Mouse (Mus musculus) G1E (cell line): ENCODE measurements around the gene Acot11. TPM values are rescaled to one million over a fixed set of nuclear protein-coding genes. Genes with fewer than 3 reads are reported as not detected.

Experiments
- ATAC-seq: 2 replicates; pipeline ENCODE4 v1.8.0; 2016; ENCODE audit warnings: mild to moderate bottlenecking; ENCODE audit not compliant: insufficient number of reproducible peaks, poor library complexity, low FRiP score, severe bottlenecking; ENCODE audit errors: extremely low read depth
- DNase-seq: peaks from one replicate; pipeline ENCODE4 v3.0.0; 2012; ENCODE audit warnings: low spot score
- H3K27me3 ChIP-seq: 2 replicates; pipeline ENCODE4 v1.6.1; 2012; ENCODE audit warnings: mild to moderate bottlenecking, low read length, inconsistent platforms; ENCODE audit not compliant: insufficient read depth
- H3K36me3 ChIP-seq: replicated peaks from 2 replicates; pipeline ENCODE3; 2012; ENCODE audit warnings: mild to moderate bottlenecking, inconsistent platforms
- H3K4me1 ChIP-seq: 2 replicates; pipeline ENCODE4 v1.6.1; 2012; ENCODE audit warnings: low read depth, low read length, inconsistent platforms, mixed read lengths; ENCODE audit not compliant: insufficient read depth
- H3K4me3 ChIP-seq: 2 replicates; pipeline ENCODE4 v1.5.1; 2012; ENCODE audit warnings: low read depth, mild to moderate bottlenecking, inconsistent platforms, low read length, moderate library complexity, mixed read lengths
- H3K9me3 ChIP-seq: replicated peaks from 2 replicates; pipeline ENCODE4 v1.6.1; 2012; ENCODE audit warnings: inconsistent platforms
- CTCF ChIP-seq: IDR thresholded peaks from 2 replicates; pipeline ENCODE4 v1.5.1; 2012; ENCODE audit warnings: low read depth, low read length, inconsistent platforms, mixed read lengths
- GATA1 ChIP-seq: IDR thresholded peaks from 2 replicates; pipeline ENCODE4 v1.6.1; 2012; ENCODE audit warnings: borderline replicate concordance, low read length, inconsistent platforms, mixed read lengths
- GATA2 ChIP-seq: IDR thresholded peaks from 2 replicates; pipeline ENCODE4 v1.6.1; 2012; ENCODE audit warnings: low read depth, low read length, inconsistent platforms, borderline replicate concordance
- POLR2AphosphoS5 ChIP-seq: IDR thresholded peaks from 2 replicates; pipeline ENCODE4 v1.6.1; 2012; ENCODE audit warnings: low read depth, low read length, inconsistent platforms; ENCODE audit not compliant: insufficient replicate concordance
- TAL1 ChIP-seq: conservative IDR thresholded peaks from 2 replicates; pipeline ENCODE4 v1.6.1; 2012; ENCODE audit warnings: low read depth, low read length, inconsistent platforms, mixed read lengths
- polyA plus RNA-seq: library from polyadenylated mRNA; stranded (reverse); fragments of >175 nt; gene quantifications from 2 replicates; pipeline ENCODE4 v1.2.3, GENCODE M21; 2012
- total RNA-seq, 2 experiments: library from RNA; stranded (forward) in 1 of 2; stranded (reverse) in 1 of 2; fragments of 200-1000 nt in 1 of 2; fragments of >200 nt in 1 of 2; fragmentation: Nextera tagmentation in 1 of 2; gene quantifications; 2 replicates each; pipeline ENCODE4 v1.2.3; 2014 to 2017

Gene Acot11
- not detected in 2 replicates for total RNA-seq (2014; fragmentation: Nextera tagmentation)
- total RNA-seq (2017) = 0.11 and 0.52 TPM in 2 replicates
- polyA plus RNA-seq = 0.02 and 0.03 TPM in 2 replicates

DNA sequence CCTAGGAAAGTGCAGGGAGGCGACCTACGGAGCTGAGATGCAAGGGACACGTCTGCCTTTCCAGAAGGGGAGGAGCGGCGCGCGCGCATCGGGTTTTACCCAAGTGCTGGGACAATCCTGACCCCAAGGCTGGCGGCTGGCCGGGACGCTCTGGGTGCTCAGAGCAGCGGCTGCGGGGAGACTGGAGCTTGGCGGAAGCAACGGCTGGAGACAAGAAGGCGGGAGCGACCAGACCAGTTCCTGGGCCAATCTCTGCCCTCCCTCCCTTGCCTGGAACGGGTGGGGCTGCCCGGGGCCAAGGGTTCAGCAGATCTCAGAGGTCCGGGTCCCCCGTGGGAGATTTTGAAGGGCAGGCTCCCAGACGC is at the start of gene Acot11:
TSS of gene Acot11 (minus strand) at position 89 of the 365 bp plus-strand sequence.
- Histone ChIP-seq H3K4me3 (no peak within 1 kb of the TSS; the same call in 1 of the 2 replicates), H3K4me1 (peaks cover 17% of the 10 kb centered on the region), H3K36me3 (no peaks in the 10 kb centered on the region), H3K9me3 (0 out of 2 replicates have a peak, but pooled peaks cover 3% of the 10 kb centered on the region), H3K27me3 (peaks cover 35% of the 10 kb centered on the region)
- DNase-seq = no peak
- TF ChIP-seq POLR2AphosphoS5 (no peak), GATA1 (no peak), GATA2 (no peak), CTCF (no peak), TAL1 (no peak)
- ATAC-seq = no peak

DNA sequence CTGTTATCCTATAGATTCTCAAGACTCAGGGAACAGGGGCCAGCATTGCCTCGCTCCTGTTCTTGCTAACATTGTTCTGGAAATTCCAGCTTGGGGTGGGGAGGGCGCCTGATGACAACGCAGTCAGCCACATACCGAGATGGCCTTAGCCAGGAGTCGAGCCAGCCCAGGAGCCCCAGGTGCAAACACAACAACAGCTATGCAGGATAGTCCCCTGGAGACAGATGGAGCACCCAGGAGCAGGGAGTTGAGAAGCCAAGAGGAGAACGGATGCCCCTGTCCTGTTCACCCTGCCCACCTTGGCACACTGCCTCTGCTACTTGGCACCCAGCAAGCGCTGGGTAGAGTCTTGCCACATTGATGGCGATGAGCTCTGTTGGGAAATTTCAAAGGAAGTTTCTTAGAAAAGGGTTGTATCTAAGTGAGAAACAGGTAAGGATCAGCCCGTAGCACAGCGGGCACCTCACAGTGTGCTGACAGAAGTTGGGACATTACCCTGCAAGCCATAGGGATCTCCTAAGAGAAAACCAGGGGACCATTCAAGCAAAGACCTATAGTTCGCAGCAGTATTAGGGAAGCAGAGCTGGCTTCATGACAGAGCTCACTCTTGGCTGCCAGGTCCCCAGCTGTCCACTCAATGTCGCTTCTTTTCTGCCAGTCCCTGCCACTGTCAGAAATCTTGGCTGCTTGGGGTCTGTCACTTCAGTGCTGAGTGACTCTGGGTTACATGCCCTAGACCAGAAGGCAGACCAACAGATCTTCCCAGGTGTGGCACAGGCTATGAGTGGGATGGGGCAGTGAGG is 43.7 kb upstream of the Acot11 start:
- ATAC-seq (0 out of 2 replicates have a peak, but pooled peaks have one; percentile 8), DNase-seq (no peak)
- TF ChIP-seq GATA2 = no peak
- no peak for TF ChIP-seq GATA1
- TF ChIP-seq CTCF = no peak
- no peak for TF ChIP-seq POLR2AphosphoS5
- no peak for TF ChIP-seq TAL1
- H3K4me3 ChIP-seq = peak overlapping the region; percentile 66; the same call in 1 of the 2 replicates
- H3K9me3 ChIP-seq = no peaks in the 10 kb centered on the region
- no peaks in the 10 kb centered on the region for H3K36me3 ChIP-seq
- H3K27me3 ChIP-seq = peaks cover 9% of the 10 kb centered on the region; the same call in 1 of the 2 replicates
- peaks cover 48% of the 10 kb centered on the region for H3K4me1 ChIP-seq

DNA sequence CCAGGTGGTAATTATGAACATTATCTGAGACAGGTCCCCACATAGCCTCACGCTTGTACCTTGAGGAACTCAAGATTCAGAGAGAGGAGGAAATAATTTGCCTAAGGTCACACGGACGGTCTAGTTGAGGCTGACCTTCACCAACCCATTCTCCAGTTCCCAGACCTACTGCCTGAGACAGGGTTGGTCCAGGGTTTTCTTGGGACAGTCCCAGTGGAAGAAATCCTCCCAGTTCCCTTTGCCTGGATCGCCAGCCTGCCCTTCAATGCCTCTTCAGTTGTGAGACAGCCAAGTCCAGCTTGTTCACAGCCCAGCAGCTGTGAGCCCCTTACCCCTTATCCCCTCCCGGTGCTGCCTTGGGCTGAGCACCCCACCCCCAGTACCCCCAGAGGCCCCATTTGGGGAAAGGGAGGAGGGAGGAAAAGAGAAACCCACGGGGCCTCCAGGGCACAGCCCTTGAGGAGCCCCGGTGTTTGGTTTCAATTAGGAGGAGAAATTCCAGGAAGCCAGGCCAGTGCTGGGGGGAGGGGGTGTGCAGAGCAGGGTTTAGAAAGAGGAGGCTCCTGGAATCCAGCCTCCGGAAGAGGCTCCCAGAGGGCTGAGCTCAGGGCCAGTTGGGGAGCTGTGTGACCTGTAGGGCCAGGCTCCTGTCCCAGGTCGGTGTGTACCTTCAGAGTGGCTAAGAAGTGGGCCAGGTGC is 42.9 kb upstream of the Acot11 start:
- Histone ChIP-seq H3K9me3 (no peaks in the 10 kb centered on the region), H3K4me3 (peak overlapping the region; percentile 66; the same call in 1 of the 2 replicates), H3K27me3 (0 out of 2 replicates have a peak, but pooled peaks cover 6% of the 10 kb centered on the region), H3K4me1 (peaks cover 56% of the 10 kb centered on the region), H3K36me3 (no peaks in the 10 kb centered on the region)
- TF ChIP-seq TAL1 (no peak), CTCF (no peak), POLR2AphosphoS5 (no peak), GATA2 (no peak), GATA1 (no peak)
- DNase-seq (peak; percentile 69), ATAC-seq (peak; percentile 63; the same call in 1 of the 2 replicates)

DNA sequence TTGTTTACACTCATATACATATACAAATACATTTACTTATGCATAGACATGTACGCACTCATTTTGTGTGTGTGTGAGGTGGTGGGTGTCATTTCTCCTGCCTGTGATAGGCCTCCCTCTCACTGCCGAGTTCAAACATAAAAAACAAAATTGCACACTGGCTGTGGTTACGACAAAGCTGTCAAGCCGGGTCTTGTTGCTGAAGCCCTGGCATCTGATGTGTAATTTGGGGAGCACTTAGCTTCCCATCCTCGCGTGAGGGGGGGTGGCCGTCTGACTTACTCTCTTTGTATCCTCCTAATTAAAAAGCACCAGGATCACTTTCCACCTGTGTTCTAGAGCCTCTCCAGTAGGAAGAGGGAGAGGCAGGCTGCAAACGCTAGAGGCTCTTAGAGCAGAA is 37.8 kb upstream of the Acot11 start:
- H3K4me3 ChIP-seq = no peak overlapping the region
- peaks cover 5% of the 10 kb centered on the region; the same call in 1 of the 2 replicates for H3K27me3 ChIP-seq
- no peaks in the 10 kb centered on the region for H3K9me3 ChIP-seq
- TF ChIP-seq POLR2AphosphoS5 (no peak), GATA1 (no peak), GATA2 (no peak)
- peaks cover 78% of the 10 kb centered on the region for H3K4me1 ChIP-seq
- no peaks in the 10 kb centered on the region for H3K36me3 ChIP-seq
- no peak for ATAC-seq
- DNase-seq = no peak

- no peak for TF ChIP-seq TAL1
- TF ChIP-seq GATA1 = no peak
- no peak for TF ChIP-seq GATA2
- no peak for TF ChIP-seq POLR2AphosphoS5
- TF ChIP-seq CTCF = no peak
- peak; percentile 45 for ATAC-seq
- Histone ChIP-seq H3K27me3 (peaks cover 12% of the 10 kb centered on the region), H3K36me3 (no peaks in the 10 kb centered on the region), H3K4me3 (no peak overlapping the region), H3K4me1 (peaks cover 78% of the 10 kb centered on the region), H3K9me3 (no peaks in the 10 kb centered on the region)
- DNase-seq = no peak
Measured at GRCm38 (mm10) chr4:106841856-106842255, 37.1 kb upstream of the Acot11 start.

GRCm38 (mm10) chr4:106841303-106841702 is 36.5 kb upstream of the Acot11 start:
- Histone ChIP-seq H3K4me3 (no peak overlapping the region; the same call in 1 of the 2 replicates), H3K27me3 (peaks cover 17% of the 10 kb centered on the region), H3K9me3 (no peaks in the 10 kb centered on the region), H3K36me3 (no peaks in the 10 kb centered on the region), H3K4me1 (peaks cover 79% of the 10 kb centered on the region)
- TF ChIP-seq GATA2 = no peak
- DNase-seq (no peak), ATAC-seq (no peak)
